Mouse (Mus musculus) heart, adult 11 months (tissue): ENCODE measurements around the gene 1700034I23Rik.
A peak's percentile ranks its signal among the peaks of the same experiment; 100 is the strongest.
"Not testable (repeated sequence)": the region's sequence is repeated elsewhere in the genome, so short reads cannot be mapped to it uniquely, and the experiment has no call there.

Source experiments
- DNase-seq: peaks from one replicate; pipeline ENCODE4 v3.0.0; 2022

The 1700034I23Rik gene

DNA sequence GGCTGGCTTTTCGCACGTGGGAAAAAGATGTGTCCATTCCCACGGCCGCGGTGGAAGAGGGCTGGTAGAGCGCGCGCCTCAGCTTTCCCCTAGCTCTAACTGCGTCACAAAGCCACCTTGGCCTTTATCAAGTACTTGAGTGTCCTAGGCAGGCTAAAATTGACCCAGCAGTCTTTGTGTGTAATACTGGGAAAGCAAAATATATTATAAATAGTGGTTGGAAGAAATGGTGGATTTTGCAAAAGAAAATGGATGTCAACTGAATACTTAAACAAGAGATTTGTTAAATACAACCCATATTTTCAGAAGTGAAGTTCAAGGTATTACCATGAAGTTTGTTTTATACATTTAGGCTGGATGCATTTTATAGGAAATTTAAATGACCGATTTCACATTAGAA lies at the start of gene 1700034I23Rik:
Gene 1700034I23Rik (minus strand): TSS at position 101 of the 400 bp plus-strand sequence.
- DNase-seq = not testable (repeated sequence)

DNA sequence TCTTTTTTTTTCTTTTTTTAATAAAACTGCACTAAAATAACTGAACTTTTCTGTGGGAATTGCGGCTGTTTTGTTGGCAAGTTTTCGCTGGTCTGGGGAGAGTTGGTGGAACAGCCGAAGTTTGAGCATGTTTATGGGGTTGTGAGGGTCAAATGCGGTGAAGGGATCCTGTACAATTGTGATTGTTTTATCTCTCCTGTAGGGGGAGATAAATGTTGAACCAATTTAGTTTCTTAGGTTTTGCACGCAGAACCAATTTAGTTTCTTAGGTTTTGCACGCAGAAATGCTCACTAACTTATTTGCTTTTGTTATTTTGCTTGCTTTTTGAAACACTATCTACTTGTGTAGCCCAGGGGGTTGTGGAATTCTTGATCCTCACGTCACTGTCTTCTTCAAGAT lies 49.0 kb upstream of the 1700034I23Rik start:
- DNase-seq = no peak

DNA sequence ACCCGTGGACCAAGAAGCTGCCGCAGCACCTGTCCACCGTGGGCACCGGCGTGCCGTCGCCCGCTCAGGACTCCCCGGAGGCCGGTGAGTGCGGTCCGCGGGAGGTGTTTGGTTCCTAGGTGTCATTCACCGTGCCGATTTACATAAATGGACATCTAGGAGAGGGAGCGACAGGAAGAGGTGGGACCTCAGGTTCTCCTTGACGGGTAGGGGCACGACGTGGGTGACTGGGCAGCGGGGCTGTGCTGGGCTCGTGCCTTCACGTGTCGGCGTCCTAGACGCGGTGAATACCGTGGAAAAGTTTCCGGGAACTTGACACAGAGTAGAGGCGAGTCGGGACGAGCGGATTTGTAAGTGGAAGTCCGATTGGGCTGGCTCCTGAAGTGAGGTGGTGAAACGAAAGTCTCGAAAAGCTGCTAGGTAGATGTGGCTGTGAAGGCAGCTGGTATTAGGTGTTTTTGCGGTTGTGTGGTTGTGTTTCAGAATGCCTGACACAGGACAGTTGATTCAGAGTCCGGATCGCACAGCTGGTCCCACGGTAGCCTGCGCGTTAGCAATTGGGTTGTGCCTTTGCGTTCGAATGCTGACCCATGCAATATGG lies 48.4 kb upstream of the 1700034I23Rik start:
- peak; percentile 97 for DNase-seq

DNA sequence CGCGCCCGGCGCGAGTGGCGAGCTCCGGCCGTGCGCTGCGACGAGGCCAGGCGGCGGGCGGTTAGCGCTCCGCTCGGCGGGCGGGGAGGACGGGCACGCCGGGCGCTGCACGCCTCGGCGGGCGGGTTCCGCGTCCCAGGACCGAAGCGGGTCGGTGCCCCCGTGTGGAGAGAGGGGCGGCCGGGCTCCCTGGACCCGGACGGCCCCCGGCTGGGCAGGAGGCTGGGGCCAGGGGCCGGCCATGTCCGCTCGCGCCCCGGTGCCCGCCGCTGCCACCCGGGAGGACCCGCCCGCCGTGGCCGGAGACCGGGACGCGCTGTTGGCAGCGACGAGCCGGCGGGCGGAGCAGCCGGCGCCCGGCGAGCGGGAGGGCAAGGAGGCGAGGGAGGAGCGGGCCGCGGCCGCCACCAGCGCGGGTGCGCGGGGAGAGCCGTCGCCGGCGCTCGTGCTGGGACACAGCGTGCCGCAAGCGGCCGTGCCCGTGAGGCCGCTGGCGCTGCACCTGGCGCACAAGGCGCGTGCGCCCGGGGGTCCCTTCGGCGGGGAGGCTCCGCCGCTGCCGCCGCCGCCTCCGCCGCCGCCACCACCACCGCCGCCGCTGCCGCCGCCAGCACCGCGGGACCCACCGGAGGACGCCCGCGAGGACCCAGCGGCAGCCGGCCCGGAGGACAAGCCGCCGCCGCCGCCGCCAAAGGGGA lies 47.7 kb upstream of the 1700034I23Rik start:
- DNase-seq = no peak

DNA sequence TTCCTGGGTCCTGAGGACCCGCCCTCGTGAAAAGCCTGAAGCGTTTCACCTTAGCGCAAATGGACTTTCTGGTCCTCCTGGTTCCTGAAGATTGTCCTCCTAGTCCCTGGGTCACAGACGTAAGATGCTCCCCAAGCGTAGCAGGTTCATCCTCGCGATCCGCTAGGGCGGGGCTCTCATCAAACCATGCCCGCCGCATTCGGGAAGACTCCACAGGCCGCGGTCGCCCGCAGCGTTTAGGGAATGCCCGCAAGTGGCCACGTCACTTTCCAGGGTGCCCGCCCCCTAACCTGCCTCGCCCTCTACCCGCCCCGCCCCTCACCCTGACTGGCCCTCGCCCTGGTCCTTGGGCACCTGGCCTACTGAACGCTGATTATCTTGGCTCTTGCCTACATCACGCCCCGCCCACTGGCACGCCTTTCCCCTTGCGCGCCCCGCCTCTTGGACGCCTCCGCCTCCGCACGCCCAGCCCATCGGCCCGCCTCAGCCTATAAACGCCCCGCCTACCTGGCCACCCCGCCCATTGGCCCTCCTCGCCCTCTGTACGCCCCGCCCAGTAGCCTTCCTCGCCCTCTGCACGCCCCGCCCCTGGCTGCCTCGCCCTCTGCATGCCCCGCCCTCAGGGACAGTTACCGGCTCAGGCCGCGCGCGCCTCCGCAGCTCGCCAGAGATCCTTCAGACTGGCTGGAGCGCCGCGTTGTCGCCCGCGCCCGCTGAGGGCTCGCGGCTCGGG lies 47.0 kb upstream of the 1700034I23Rik start, which contains the start of gene Larp1b:
Gene Larp1b (plus strand): TSS at position 659 of the 733 bp plus-strand sequence.
- peak; percentile 100 for DNase-seq

DNA sequence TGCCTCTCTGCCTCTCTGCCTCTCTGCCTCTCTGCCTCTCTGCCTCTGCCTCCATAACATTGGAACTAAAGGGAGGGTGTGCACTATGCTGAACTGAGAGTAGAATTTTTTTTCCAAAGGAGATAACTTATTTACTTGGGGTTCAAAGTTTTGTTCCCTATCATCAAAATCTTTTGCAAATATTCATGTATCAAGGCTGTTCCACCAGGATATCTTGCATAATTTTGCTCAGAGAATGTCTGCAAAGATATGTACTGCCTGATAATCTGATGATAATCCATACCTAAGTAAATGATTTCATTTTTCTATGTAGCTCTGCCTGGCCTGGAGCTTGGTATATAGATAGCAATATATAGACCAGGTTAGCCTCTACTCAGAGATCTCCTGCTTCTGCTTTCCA lies 36.7 kb upstream of the 1700034I23Rik start:
- DNase-seq = no peak

DNA sequence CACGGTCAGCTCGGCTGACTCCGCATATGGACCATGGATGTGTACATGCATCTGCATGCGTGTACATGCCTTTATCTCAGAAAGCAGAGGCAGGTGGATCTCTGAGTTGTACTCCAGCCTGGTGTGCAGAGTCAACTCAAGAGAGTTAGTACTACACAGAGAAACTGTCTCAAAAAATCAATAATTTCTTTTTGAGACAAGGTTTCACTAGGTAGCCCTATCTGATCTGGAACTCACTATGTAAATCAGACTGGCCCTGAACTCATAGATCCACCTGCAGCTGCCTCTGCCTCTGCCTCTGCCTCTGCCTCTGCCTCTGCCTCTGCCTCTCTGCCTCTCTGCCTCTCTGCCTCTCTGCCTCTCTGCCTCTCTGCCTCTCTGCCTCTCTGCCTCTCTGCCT lies 36.2 kb upstream of the 1700034I23Rik start:
- no peak for DNase-seq

DNA sequence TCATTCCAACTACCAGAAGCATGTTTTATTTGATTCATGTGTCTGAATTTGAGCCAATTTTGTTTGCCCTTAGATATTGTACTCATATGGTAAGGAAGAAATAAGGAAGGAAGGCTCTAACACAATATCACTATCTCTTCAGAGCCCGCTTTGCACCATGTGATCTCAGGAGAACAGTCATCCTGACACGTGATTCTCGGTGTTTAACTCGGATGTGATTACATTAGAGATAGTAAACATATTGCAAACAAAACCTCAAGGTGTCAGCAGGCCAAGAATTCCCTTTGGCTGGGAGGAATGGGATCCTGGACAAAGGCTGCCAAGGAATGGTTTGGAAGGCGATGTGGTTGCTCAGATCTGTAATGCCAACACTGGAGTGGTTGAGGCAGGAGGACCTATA lies 35.8 kb upstream of the 1700034I23Rik start:
- peak; percentile 75 for DNase-seq

DNA sequence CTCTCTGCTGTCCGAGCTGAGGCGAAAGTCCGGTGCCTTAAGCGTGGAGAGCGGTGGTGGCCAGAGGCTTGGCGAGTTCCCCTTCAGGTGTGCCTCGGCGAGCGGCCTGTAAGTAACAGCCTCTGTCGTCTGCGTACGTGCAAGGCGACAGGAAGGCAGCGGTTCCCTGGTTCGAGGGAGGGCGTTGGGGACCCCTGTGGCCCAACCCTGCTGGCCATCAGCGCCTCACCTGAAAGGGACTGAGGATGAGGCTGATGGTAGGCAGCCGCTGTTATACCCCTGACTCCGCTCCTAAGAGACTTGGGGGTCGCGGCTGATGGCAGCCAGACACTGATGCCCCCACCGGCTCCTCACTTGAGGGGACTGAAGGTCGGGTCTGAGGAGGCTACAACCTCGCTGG lies 8.0 kb downstream of the 1700034I23Rik start:
- DNase-seq = not testable (repeated sequence)

DNA sequence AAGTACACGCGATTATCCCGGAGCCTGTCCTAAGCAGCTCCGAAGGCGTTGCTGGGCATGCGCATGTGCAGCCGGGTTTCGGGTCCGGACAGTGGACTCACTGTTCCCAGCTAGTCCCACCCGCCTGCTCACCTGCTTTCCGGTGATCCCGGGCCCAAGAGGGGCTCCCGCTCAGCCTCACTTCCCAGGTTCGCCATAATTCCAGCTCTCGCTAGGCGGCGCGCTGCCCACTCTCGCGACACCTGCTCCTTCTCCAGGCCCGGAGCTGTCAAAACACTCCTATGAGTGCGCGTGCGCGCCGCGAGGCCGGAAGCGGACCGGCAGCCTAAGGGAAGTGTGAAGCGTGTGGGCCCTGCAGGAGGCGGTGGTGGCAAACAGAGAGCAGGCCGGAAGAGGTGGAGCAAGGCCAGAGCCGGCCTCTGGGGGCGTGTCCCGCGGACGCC lies 8.5 kb downstream of the 1700034I23Rik start:
- peak; percentile 100 for DNase-seq

DNA sequence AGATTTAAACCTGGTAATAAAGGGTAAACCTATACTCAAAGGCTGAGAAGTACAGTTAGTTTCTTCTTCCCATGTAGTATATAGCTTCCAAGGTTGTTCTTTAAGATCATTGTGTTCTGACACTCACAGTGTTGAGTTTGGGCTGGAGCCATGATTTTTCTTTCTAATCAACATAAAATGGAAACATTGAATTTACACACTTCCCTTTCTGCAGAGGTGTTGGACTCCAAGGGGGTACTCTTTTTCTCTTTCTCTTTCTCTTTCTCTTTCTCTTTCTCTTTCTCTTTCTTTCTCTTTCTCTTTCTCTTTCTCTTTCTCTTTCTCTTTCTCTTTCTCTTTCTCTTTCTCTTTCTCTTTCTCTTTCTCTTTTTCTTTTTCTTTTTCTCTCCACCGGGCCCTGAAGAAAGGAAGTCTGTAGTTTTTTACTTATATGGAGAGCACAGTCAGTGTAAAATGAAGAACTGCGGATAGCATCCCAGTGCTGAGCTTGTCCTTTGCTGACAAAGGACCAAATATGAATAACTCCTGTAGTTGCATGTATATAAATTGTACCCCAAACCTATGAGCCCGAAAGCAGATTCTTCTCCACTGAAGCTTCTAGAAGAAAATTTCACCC lies 49.1 kb downstream of the 1700034I23Rik start:
- DNase-seq = peak; percentile 17
